Mouse (Mus musculus): ENCODE measurements at regions not wholly inside any gene's neighbourhood (a gene's known extent, or its start where the extent isn't known, plus 50 kb on each side); places are given as distances from the start of the nearest gene placed in this dataset.

- Histone ChIP-seq H3K4me2 (ENCODE audit: insufficient read depth, low read depth, poor library complexity, severe bottlenecking) (no peak overlapping the region), H3K9ac (ENCODE audit: insufficient read depth, low read depth) (no peak overlapping the region), H3K27ac (ENCODE audit: insufficient read depth, low read depth) (no peak overlapping the region), H3K27me3 (replicated peaks) (no peaks in the 10 kb centered on the region), H3K4me3 (replicated peaks in 1 of 3; ENCODE audit: low read depth in 2 of 3, low read length in 2 of 3, poor library complexity in 1 of 3) (no peak overlapping the region), H3K4me1 (ENCODE audit: control insufficient read depth in 1 of 2, insufficient read depth in 2 of 2) (no peaks in the 10 kb centered on the region), H3K9me3 (replicated peaks; ENCODE audit: low read length) (no peaks in the 10 kb centered on the region), H3K79me2 (replicated peaks; ENCODE audit: control insufficient read depth, extremely low read depth, insufficient read depth, poor library complexity, severe bottlenecking) (no peaks in the 10 kb centered on the region), H3K36me3 (replicated peaks in 1 of 2; ENCODE audit: control insufficient read depth in 1 of 2, insufficient read depth in 1 of 2, low read length in 1 of 2) (no peaks in the 10 kb centered on the region)
- no peak for TF ChIP-seq MAFK (IDR thresholded peaks at IDR 0.05; ENCODE audit: insufficient replicate concordance, low read length)
- no peak for TF ChIP-seq BHLHE40 (IDR thresholded peaks at IDR 0.05; ENCODE audit: low read depth, low read length)
- no peak for TF ChIP-seq NELFE (IDR thresholded peaks at IDR 0.05; ENCODE audit: low read depth, low read length)
- TF ChIP-seq ZMIZ1 (IDR thresholded peaks at IDR 0.05; ENCODE audit: low read depth, low read length) = no peak
- in situ Hi-C loops (cut with MboI; ENCODE audit: low pct_ligation_motif_present, low pct_unique_long_range_greater_than_20kb, low sequenced_read_pairs) = no loop called here
- dilution Hi-C loops (cut with MboI; ENCODE audit: extremely low pct_ligation_motif_present, extremely low pct_unique_long_range_greater_than_20kb, low sequenced_read_pairs) = no loop called here
- DNase-seq (ENCODE audit: extremely low read depth) = no peak
Observed at GRCm38 (mm10) chr4:64755986-64756385, 368.0 kb upstream of the Pappa start.

- Histone ChIP-seq H3K4me3 (replicated peaks in 1 of 3; ENCODE audit: low read depth in 2 of 3, low read length in 2 of 3, poor library complexity in 1 of 3) (no peak overlapping the region), H3K36me3 (replicated peaks in 1 of 2; ENCODE audit: control insufficient read depth in 1 of 2, insufficient read depth in 1 of 2, low read length in 1 of 2) (no peaks in the 10 kb centered on the region), H3K27ac (ENCODE audit: insufficient read depth, low read depth) (no peak overlapping the region), H3K27me3 (replicated peaks) (no peaks in the 10 kb centered on the region), H3K9me3 (replicated peaks; ENCODE audit: low read length) (no peaks in the 10 kb centered on the region), H3K79me2 (replicated peaks; ENCODE audit: control insufficient read depth, extremely low read depth, insufficient read depth, poor library complexity, severe bottlenecking) (no peaks in the 10 kb centered on the region), H3K4me1 (ENCODE audit: control insufficient read depth in 1 of 2, insufficient read depth in 2 of 2) (no peaks in the 10 kb centered on the region), H3K9ac (ENCODE audit: insufficient read depth, low read depth) (no peak overlapping the region), H3K4me2 (ENCODE audit: insufficient read depth, low read depth, poor library complexity, severe bottlenecking) (no peak overlapping the region)
- dilution Hi-C loops (cut with MboI; ENCODE audit: extremely low pct_ligation_motif_present, extremely low pct_unique_long_range_greater_than_20kb, low sequenced_read_pairs) (no loop called here), in situ Hi-C loops (cut with MboI; ENCODE audit: low pct_ligation_motif_present, low pct_unique_long_range_greater_than_20kb, low sequenced_read_pairs) (no loop called here)
- no peak for DNase-seq (ENCODE audit: extremely low read depth)
- TF ChIP-seq NRF1 (IDR thresholded peaks at IDR 0.05; ENCODE audit: low read depth, low read length) = no peak
- TF ChIP-seq ZNF384 (IDR thresholded peaks at IDR 0.05; ENCODE audit: low read depth, low read length) = no peak
- no peak for TF ChIP-seq SIN3A (IDR thresholded peaks at IDR 0.05; ENCODE audit: low read length)
- no peak for TF ChIP-seq POLR2AphosphoS2 (IDR thresholded peaks at IDR 0.05; ENCODE audit: low read depth, low read length)
Observed at GRCm38 (mm10) chr4:64768610-64769009, 355.4 kb upstream of the Pappa start.

GRCm38 (mm10) chr4:64803886-64804285 lies 320.1 kb upstream of the Pappa start:
- Histone ChIP-seq H3K36me3 (replicated peaks in 1 of 2; ENCODE audit: control insufficient read depth in 1 of 2, insufficient read depth in 1 of 2, low read length in 1 of 2) (no peaks in the 10 kb centered on the region), H3K9me3 (replicated peaks; ENCODE audit: low read length) (no peaks in the 10 kb centered on the region), H3K27ac (ENCODE audit: insufficient read depth, low read depth) (no peak overlapping the region), H3K9ac (ENCODE audit: insufficient read depth, low read depth) (no peak overlapping the region), H3K4me2 (ENCODE audit: insufficient read depth, low read depth, poor library complexity, severe bottlenecking) (no peak overlapping the region), H3K4me1 (ENCODE audit: control insufficient read depth in 1 of 2, insufficient read depth in 2 of 2) (peaks cover 0 to 3% of the 10 kb centered on the region in 2 experiments; a peak in 1 of 4 replicates), H3K27me3 (replicated peaks) (no peaks in the 10 kb centered on the region), H3K4me3 (replicated peaks in 1 of 3; ENCODE audit: low read depth in 2 of 3, low read length in 2 of 3, poor library complexity in 1 of 3) (no peak overlapping the region), H3K79me2 (replicated peaks; ENCODE audit: control insufficient read depth, extremely low read depth, insufficient read depth, poor library complexity, severe bottlenecking) (no peaks in the 10 kb centered on the region)
- TF ChIP-seq POLR2AphosphoS2 (IDR thresholded peaks at IDR 0.05; ENCODE audit: low read depth, low read length) (no peak), ZKSCAN1 (IDR thresholded peaks at IDR 0.05; ENCODE audit: borderline replicate concordance, low read depth, low read length) (no peak), EP300 (IDR thresholded peaks at IDR 0.05; ENCODE audit: low read length) (no peak), HCFC1 (IDR thresholded peaks at IDR 0.05; ENCODE audit: low read depth, low read length) (no peak), ZNF384 (IDR thresholded peaks at IDR 0.05; ENCODE audit: low read depth, low read length) (no peak)
- peak; percentile 19 for DNase-seq (ENCODE audit: extremely low read depth)
- dilution Hi-C loops (cut with MboI; ENCODE audit: extremely low pct_ligation_motif_present, extremely low pct_unique_long_range_greater_than_20kb, low sequenced_read_pairs) = no loop called here
- in situ Hi-C loops (cut with MboI; ENCODE audit: low pct_ligation_motif_present, low pct_unique_long_range_greater_than_20kb, low sequenced_read_pairs) = loop anchor here (25.0 kb wide), 1 partner anchor 267 kb away; no protein-coding TSS in a partner anchor
